Mouse (Mus musculus) small intestine, adult 2 months (tissue): ENCODE measurements around the gene Pcnx3.

Source experiments
- CTCF ChIP-seq: fragments of 200-500 bp; IDR thresholded peaks from 2 replicates; pipeline ENCODE4 v1.5.1; 2012; ENCODE audit warnings: low read depth, mild to moderate bottlenecking, control low read depth, inconsistent platforms, low read length, moderate library complexity, mixed read lengths; ENCODE audit not compliant: insufficient replicate concordance, insufficient read length; ENCODE audit errors: extremely low read depth
- POLR2A ChIP-seq: fragments of 200-500 bp; IDR thresholded peaks from 2 replicates; pipeline ENCODE4 v1.6.1; 2012; ENCODE audit warnings: low read depth, mild to moderate bottlenecking, control low read depth, inconsistent platforms, low read length, moderate library complexity

DNA sequence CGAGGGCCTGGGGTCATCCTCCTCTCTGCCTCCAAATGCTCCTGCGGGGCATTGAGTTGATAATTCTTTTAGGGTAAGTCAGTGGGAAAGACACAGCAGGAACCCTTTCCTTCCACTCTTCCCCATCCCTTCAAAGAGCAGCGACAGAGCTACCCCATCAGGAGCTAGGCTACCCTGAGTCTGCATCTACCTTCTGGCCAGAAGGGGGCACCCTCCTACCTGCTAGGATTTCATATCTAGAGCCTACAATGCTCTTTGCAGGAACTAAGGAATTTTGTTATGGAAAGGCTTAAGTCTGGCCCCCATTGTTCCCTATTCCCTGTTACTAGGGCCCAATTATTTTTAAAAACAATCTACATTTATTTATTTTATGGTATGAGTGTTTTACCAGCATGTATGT is 22.5 kb upstream of the Pcnx3 start:
- peak; percentile 72; the same call in 1 of the 2 replicates for TF ChIP-seq CTCF
- TF ChIP-seq POLR2A: no peak
